Mouse (Mus musculus): ENCODE measurements at regions not wholly inside any gene's neighbourhood (a gene's known extent, or its start where the extent isn't known, plus 50 kb on each side); places are given as distances from the start of the nearest gene placed in this dataset.

- DNase-seq (ENCODE audit: low spot score), result no peak
Measured at GRCm38 (mm10) chr11:55712350-55712749, 104.4 kb upstream of the Glra1 start.

GRCm38 (mm10) chr11:55707467-55707866, 99.5 kb upstream of the Glra1 start:
- DNase-seq (ENCODE audit: low spot score), result no peak

DNA sequence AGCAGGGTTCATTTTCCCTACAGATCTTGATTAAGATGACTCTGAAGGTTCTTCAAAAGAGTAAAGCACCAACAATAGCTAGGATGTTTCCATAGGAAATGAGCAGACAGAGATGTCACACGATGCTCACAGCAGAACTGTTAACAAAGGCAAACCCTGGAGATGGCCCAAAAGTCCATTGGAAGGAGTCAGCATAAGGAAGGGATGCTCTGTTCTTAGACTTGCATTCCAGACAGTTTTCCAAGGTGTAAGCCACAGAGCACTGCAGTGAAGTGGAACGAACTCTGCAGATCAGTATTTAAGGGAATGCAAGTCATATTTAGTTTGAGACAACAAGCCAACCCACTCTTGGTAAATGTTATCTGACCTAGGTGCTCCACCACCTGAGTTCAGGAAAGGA, 93.9 kb upstream of the Glra1 start:
- DNase-seq (ENCODE audit: low spot score), result no peak

- no peak for DNase-seq (ENCODE audit: low spot score)
Measured at GRCm38 (mm10) chr11:55685031-55685519, 77.1 kb upstream of the Glra1 start.

DNA sequence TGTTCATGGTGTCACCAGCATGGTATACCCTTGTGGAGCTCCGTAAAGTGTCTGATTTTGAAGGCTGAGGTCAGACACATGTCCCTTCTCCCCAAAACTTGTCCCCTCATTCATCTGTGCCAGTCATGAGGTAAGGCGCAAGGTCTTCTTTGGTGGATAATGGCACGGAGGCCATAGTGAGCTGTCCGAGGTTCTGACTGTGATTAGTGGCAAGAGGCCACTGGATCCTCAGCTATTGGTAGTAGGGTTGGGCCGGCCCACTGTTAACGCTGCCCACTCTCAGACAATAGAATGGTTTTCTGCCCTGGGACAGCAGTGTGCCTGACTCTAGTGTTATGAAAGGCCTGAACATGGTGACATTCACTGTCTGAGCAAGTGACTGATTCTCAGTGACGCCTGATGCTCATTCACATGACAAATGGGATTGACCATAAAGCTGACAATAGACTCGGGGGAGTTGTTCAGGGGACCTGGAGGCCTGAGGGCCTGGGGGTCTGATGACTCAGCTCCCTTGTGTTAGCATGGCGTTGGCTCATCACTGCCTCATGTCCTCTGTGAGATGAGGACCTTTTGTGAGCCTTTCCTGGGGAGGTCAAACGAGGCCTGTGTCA, 74.5 kb upstream of the Glra1 start:
- DNase-seq (ENCODE audit: low spot score), result peak; percentile 4

DNA sequence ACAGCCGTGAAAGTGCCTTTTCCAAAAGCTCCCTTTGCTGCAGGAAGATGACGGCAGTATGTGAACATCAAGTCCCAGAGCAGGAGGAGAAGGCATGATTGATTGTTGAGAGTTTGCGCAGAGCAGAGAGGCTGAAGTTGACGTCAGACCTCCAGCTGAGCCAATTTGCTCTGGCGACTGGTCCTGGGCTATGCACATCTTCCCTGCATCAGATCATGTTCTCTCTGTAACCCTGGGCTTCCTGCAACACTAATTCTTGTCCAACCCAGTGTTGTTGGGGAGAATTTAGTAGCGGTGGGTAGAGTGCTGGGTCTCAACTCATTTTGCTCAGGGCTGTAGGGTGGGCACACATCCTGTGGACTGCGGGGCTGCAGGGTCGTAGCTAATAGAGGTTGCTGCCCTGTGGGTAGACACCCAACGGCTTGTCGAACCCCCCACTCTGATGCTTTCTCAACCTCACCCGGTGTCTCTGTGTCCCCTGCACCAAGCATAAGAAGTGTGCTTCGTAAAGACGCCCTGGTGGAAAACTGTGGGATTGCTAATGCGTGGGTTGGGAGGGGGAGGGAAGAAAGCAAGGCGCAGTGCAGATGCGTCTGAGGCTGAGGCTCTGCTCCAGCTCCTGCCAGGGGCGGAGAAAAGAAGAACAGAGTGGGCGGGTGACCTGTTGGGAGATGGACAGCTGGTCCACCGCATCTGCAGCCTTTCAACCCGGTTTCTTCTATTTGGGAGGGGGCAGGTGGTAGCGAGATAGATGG, 73.4 kb upstream of the Glra1 start:
- DNase-seq (ENCODE audit: low spot score), result no peak

- DNase-seq (ENCODE audit: low spot score), result no peak
Measured at GRCm38 (mm10) chr11:55663108-55663507, 55.1 kb upstream of the Glra1 start.

DNA sequence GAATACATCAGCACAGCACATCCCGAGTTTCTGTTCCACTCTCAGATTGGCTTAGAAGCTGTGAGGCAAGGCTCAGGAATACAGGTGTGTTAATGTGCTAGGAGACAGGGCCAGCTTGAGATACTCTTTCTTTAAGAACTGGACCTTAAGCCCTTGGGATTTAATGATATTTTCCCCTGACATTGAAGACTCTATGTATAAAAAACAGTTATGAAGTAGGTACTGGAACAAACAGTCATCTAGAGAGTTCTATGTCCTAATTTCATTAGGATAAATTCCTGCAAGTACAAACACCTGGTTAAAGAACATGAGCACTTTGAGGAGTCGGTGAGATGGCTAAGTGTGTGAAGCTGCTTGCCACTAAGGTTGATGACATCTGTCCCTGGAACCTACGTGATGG, 54.3 kb upstream of the Glra1 start:
- no peak for DNase-seq (ENCODE audit: low spot score)

All from urinary bladder, postnatal 14 days (tissue).